Mouse (Mus musculus) Patski (cell line): ENCODE data around the gene Col2a1. TPM values are rescaled to one million over a fixed set of nuclear protein-coding genes. Genes with fewer than 3 reads are reported as not detected.

ENCODE experiments used
- ATAC-seq: fragments of 100-300 bp; one replicate; pipeline ENCODE4 v1.8.0; 2021
- CTCF ChIA-PET: fragments of 350-600 bp; sonication (Branson Sonifier 250); formaldehyde crosslinking; loops from one replicate; lab custom pipeline; 2022; ENCODE audit warnings: inconsistent platforms; lab: Charles Lee
- POLR2A ChIA-PET: fragments of 350-600 bp; sonication (Branson Sonifier 250); formaldehyde crosslinking; loops from one replicate; lab custom pipeline; 2022; ENCODE audit warnings: antibody characterized with exemption, inconsistent platforms; lab: Charles Lee
- DNase-seq: peaks from one replicate; pipeline ENCODE4 v3.0.0-alpha.2; 2011; ENCODE audit warnings: low read depth, low spot score
- H3K27me3 ChIP-seq: fragments of 371-371 bp; one replicate; pipeline ENCODE4 v1.5.1; 2021
- CTCF ChIP-seq: fragments of 100-300 bp; IDR thresholded peaks from one replicate; pipeline ENCODE4 v1.5.1; 2021
- in situ Hi-C: fragments of 300-500 bp; cut with MboI; formaldehyde crosslinking; loops from 3 replicates; pipeline ENCODE4 v1.11.1; 2018; ENCODE audit warnings: low pct_unique_long_range_greater_than_20kb, mixed read lengths
- polyA plus RNA-seq: library from polyadenylated mRNA; unstranded; gene quantifications from one replicate; pipeline ENCODE4 v1.2.3, GENCODE M21; 2021

The Col2a1 gene
- polyA plus RNA-seq, 1 experiment from 2014 or later, result 0.54 TPM

GRCm38 (mm10) chr15:98004740-98005159, 255 bp upstream of the Col2a1 start:
- ChIA-PET POLR2A (no interaction called here), CTCF (no interaction called here)

GRCm38 (mm10) chr15:98002991-98003821, 1.3 kb downstream of the Col2a1 start:
- peaks cover 24% of the 10 kb centered on the region for H3K27me3 ChIP-seq
- in situ Hi-C loops, result no loop called here
- no peak for DNase-seq
- TF ChIP-seq CTCF, result no peak
- POLR2A ChIA-PET, result no interaction called here
- CTCF ChIA-PET, result no interaction called here
- ATAC-seq, result no peak

More at GRCm38 (mm10) chr15:98004740-98005159, 255 bp upstream of the Col2a1 start:
- ATAC-seq, result no peak
- H3K27me3 ChIP-seq, result peaks cover 24% of the 10 kb centered on the region
- no peak for TF ChIP-seq CTCF
- in situ Hi-C loops, result no loop called here
- DNase-seq, result no peak

DNA sequence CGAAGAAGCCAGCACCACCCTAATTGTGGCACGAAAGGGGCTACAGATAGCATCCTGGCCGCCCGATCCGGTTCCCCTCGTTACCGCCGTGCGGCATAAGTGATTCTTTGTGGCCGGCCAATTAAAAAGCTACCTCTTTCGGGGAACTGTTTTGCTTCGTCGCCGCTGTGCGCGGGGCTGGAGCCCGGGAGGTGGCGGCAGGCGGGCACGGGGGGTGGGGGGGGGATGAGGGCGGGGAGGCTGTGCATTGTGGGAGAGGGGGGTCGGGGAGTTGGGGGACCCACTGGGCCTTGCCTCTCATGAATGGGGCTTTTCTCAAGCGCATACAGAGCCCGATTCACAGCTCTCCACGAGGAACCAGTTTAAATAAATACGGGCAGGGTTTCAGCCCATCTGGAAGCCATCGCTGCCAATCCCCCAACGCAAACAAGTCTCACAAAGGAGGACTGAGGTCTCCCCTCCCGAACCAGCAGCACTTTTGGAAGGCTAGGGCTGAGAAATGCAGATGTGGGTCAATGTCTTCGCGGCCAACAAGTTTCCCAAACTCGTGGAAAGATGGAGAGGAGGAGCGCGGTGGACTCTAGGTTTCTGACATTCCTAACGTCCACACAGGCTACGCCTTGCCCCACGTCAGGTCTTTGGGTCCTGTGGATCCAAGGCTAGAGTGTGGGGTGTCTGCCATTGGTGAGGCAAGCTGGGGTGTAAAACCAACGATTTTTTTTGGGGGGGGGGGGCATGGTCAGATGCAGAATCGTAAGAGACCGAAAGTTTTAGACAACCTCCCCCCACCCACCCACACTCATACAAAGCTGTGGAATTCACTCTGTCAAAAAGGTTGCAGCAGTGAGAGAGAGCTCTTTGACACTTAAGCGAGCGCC, 2.1 kb downstream of the Col2a1 start:
- ChIA-PET CTCF (no interaction called here), POLR2A (no interaction called here)
- DNase-seq, result no peak
- no peak for TF ChIP-seq CTCF
- in situ Hi-C loops, result no loop called here
- H3K27me3 ChIP-seq, result peaks cover 24% of the 10 kb centered on the region
- ATAC-seq, result no peak

GRCm38 (mm10) chr15:98001321-98002112, 3.0 kb downstream of the Col2a1 start:
- in situ Hi-C loops, result no loop called here
- ATAC-seq, result no peak
- ChIA-PET POLR2A (no interaction called here), CTCF (no interaction called here)
- peaks cover 24% of the 10 kb centered on the region for H3K27me3 ChIP-seq
- no peak for DNase-seq
- TF ChIP-seq CTCF, result no peak

DNA sequence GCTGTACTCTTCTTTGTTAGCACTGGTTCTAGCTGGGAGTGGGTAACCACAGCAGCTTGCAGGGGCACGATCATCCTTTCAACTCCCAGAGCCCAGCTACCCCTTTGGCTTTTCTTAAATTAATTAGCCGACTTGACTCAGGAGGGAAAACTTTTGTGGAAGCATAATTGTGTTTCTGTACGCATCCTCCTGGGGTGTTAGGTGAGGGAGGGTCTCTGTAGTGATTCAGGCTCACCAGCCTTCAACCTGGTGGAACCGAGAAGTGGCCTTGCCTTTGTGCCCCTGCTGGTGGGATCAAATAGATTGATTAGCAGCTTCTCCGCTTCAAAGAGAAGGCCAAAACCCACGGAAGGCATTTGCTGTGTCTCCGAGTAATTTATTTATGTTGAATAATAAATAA, 4.5 kb downstream of the Col2a1 start:
- no peak for TF ChIP-seq CTCF
- ChIA-PET POLR2A (no interaction called here), CTCF (no interaction called here)
- DNase-seq (no peak), ATAC-seq (no peak)
- peaks cover 24% of the 10 kb centered on the region for H3K27me3 ChIP-seq
- in situ Hi-C loops, result loop anchor here (5.0 kb wide), 1 partner anchor 42 kb away; no protein-coding TSS in a partner anchor

DNA sequence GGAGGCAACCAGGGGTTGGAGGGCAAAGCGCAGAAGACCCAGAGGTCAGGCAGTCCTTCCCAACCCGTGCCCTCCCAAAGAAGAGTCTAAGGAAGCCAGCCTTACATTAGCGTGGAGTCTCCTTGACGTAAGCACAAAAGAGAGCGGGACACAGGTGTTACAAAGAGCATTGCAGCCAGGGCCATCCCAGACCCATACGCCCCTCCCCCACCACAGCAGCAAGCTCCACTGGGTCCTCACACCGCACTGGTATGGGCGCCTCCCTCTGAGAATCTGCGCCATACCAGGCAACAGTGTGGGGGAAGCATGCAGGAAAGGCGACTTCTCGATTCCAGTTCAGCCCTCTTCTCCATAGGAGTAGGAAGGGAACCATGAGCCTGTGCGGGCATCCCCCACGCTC, 4.9 kb downstream of the Col2a1 start:
- H3K27me3 ChIP-seq, result peaks cover 24% of the 10 kb centered on the region
- no peak for TF ChIP-seq CTCF
- in situ Hi-C loops, result loop anchor here (5.0 kb wide), 1 partner anchor 43 kb away; no protein-coding TSS in a partner anchor
- POLR2A ChIA-PET, result no interaction called here
- ATAC-seq (no peak), DNase-seq (no peak)
- CTCF ChIA-PET, result no interaction called here

GRCm38 (mm10) chr15:97996716-97997256, 7.7 kb downstream of the Col2a1 start:
- ATAC-seq (no peak), DNase-seq (no peak)
- POLR2A ChIA-PET, result no interaction called here
- in situ Hi-C loops, result loop anchor here (5.0 kb wide), 1 partner anchor 46 kb away; no protein-coding TSS in a partner anchor
- H3K27me3 ChIP-seq, result peaks cover 7% of the 10 kb centered on the region
- CTCF ChIA-PET, result no interaction called here
- TF ChIP-seq CTCF, result no peak

DNA sequence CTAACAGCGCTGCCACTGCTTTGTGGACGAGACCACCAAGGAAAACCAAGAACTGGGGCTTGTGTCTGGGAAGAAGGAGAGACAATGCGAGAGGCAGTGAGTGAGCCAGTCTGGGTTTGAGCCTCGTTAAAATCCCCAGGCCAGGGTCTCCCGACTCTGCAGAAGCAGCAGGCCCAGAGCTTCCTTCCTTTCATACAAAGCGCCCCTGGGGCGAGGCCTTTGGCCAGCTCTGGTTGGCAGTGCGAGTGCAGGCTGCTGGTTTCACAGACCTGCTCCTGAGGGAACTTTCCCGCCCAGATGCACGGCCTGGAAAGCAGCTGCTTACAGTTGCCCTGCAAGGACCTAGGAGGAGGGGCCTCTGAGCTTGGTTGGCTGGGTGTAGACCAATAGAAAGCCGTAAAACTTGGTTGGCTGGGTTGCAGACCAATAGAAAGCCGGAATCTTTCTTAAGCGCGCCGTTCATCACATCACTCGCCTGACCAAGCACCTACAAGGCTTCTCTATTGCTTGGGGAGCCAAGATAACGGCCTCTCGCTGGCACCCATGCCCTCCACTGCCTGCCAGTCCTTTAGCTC, 11.7 kb downstream of the Col2a1 start:
- ATAC-seq (no peak), DNase-seq (no peak)
- no peak for TF ChIP-seq CTCF
- no peaks in the 10 kb centered on the region for H3K27me3 ChIP-seq
- in situ Hi-C loops, result no loop called here
- ChIA-PET POLR2A (no interaction called here), CTCF (interaction anchor here (1.7 kb wide), 1 partner anchor 29 kb away, joined by 4 read pairs; the partner anchor contains the start of gene Tmem106c)

DNA sequence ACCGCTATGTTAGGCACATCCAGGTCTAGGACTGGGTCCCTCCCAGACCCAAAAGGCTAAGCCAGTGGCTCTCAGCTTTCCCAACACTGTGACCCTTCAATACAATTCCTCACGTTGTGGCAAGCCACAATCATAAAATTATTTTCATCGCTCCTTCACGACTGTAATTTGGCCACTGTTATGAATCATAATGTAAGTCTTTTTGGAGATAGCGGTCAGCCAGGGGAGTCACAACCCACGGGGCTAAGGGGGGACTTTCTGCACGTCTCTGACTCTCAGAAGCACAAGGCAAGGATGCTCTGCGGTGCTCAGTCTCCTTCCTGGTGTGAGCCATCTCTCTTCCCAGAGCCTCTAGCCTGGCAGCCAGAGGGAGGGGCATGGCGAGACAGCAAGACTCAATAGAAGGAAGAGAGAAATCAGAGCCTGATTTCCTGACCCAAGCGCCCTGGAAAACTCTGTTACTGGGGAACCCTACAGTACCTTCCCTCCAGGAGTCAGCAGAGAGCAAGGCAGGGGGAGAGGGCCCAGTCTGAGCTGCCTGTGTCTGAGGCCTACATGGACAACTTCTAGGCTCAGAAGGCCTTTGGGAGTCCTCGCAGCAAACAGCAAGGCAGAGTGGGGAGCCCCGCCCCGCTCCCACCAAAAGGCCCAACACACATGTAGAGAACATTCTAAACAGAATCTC, 12.3 kb downstream of the Col2a1 start:
- POLR2A ChIA-PET, result no interaction called here
- no peaks in the 10 kb centered on the region for H3K27me3 ChIP-seq
- no peak for TF ChIP-seq CTCF
- in situ Hi-C loops, result no loop called here
- no peak for ATAC-seq
- CTCF ChIA-PET, result interaction anchor here (1.7 kb wide), 1 partner anchor 28 kb away, joined by 4 read pairs; the partner anchor contains the start of gene Tmem106c
- no peak for DNase-seq
